Mouse (Mus musculus) left cerebral cortex, postnatal 10 days (tissue): ENCODE measurements around the gene Bpifc. TPM values are rescaled to one million over a fixed set of nuclear protein-coding genes. Genes with fewer than 3 reads are reported as not detected.

Source experiments
- total RNA-seq, 2 experiments: library from RNA; stranded (reverse); gene quantifications; 2 replicates each; pipeline ENCODE4 v1.2.3; 2021

Gene Bpifc
- total RNA-seq, 2 experiments from 2014 or later, result not detected

Other genes with a start within 250 kb of the Bpifc start
- gene Pwp1, start 182.4 kb downstream of the Bpifc start, total RNA-seq, result 10 to 100 TPM; 20.0 to 20.6 TPM
- 10 to 100 TPM; 33.8 to 38.8 TPM for gene Prdm4, start 94.8 kb downstream of the Bpifc start, total RNA-seq
- gene Ascl4, start 84.2 kb downstream of the Bpifc start, total RNA-seq, result under 1 TPM; 0.22 to 0.26 TPM
- 100 to 1,000 TPM; 105 TPM for gene Rtcb, start 54.1 kb downstream of the Bpifc start, total RNA-seq
- gene Fbxo7, start 10.1 kb upstream of the Bpifc start, total RNA-seq, result 10 to 100 TPM; 17.7 to 23.8 TPM